Mouse (Mus musculus): ENCODE measurements around the gene Cpt1c.

Gene Cpt1c

GRCm38 (mm10) chr7:45007141-45007540 lies 32.5 kb upstream of the Cpt1c start:
- ChIA-PET CTCF (no interaction called here), POLR2A (interaction anchor here in 3 of 4 experiments (1.0 to 14.1 kb wide), 12 partner anchors 8 to 352 kb away, joined by 3 to 246 read pairs (median 6); partner anchors contain the start of genes Rras (in 3 of the 3), Irf3 (in 2 of the 3), Prmt1 (in 2 of the 3) and Scaf1 (in 2 of the 3))

- ChIA-PET CTCF (no interaction called here), POLR2A (interaction anchor here in 3 of 4 experiments (0.6 to 14.1 kb wide), 14 partner anchors 8 to 255 kb away, joined by 3 to 246 read pairs (median 6); partner anchors contain the start of genes Rras (in 3 of the 3), Scaf1 (in 3 of the 3), Prmt1 (in 2 of the 3) and Irf3 (in 1 of the 3))
Measured at GRCm38 (mm10) chr7:45006503-45006902, 31.9 kb upstream of the Cpt1c start.

- ChIA-PET CTCF (interaction anchor here in 2 of 4 experiments (0.5 to 0.6 kb wide), 2 partner anchors 24 to 301 kb away, joined by 3 to 4 read pairs; no protein-coding TSS in a partner anchor), POLR2A (interaction anchor here (0.6 to 14.1 kb wide), 25 partner anchors 7 to 193 kb away, joined by 3 to 246 read pairs (median 5); partner anchors contain the start of genes Rras (in 3 of the 4), Prmt1 (in 2 of the 4), Scaf1 (in 2 of the 4) and Il4i1 (in 1 of the 4))
Measured at GRCm38 (mm10) chr7:45005321-45005992, 30.8 kb upstream of the Cpt1c start.

GRCm38 (mm10) chr7:45004546-45004945 lies 29.9 kb upstream of the Cpt1c start:
- POLR2A ChIA-PET: interaction anchor here (0.6 to 14.1 kb wide), 16 partner anchors 8 to 64 kb away, joined by 3 to 246 read pairs (median 6); partner anchors contain the start of genes Rras (in 3 of the 4), Scaf1 (in 3 of the 4) and Prmt1 (in 2 of the 4)
- CTCF ChIA-PET: interaction anchor here in 1 of 4 experiments (0.6 kb wide), 1 partner anchor 24 kb away, joined by 3 read pairs; no protein-coding TSS in a partner anchor

- CTCF ChIA-PET: interaction anchor here (0.5 to 1.5 kb wide), 6 partner anchors 17 to 155 kb away, joined by 3 to 5 read pairs (median 3); partner anchors contain the start of gene Prmt1 (in 1 of the 4)
Measured at GRCm38 (mm10) chr7:45002440-45002839, 27.8 kb upstream of the Cpt1c start.

GRCm38 (mm10) chr7:45000539-45001114 lies 26.0 kb upstream of the Cpt1c start:
- POLR2A ChIA-PET: interaction anchor here in 3 of 4 experiments (0.8 to 14.1 kb wide), 16 partner anchors 8 to 71 kb away, joined by 3 to 246 read pairs (median 5); partner anchors contain the start of genes Prmt1 (in 3 of the 3), Scaf1 (in 2 of the 3), Ap2a1 (in 1 of the 3) and Cpt1c (in 1 of the 3)
- CTCF ChIA-PET: no interaction called here

More at GRCm38 (mm10) chr7:45002440-45002839, 27.8 kb upstream of the Cpt1c start:
- POLR2A ChIA-PET: interaction anchor here in 3 of 4 experiments (0.6 to 14.1 kb wide), 17 partner anchors 10 to 224 kb away, joined by 3 to 246 read pairs (median 4); partner anchors contain the start of genes Prmt1 (in 3 of the 3), Rras (in 3 of the 3), Prr12 (in 1 of the 3) and Scaf1 (in 1 of the 3)

- ChIA-PET POLR2A (interaction anchor here in 3 of 4 experiments (0.8 to 14.1 kb wide), 9 partner anchors 10 to 67 kb away, joined by 3 to 246 read pairs (median 7); partner anchors contain the start of genes Prmt1 (in 3 of the 3), Rras (in 2 of the 3) and Scaf1 (in 1 of the 3)), CTCF (no interaction called here)
Measured at GRCm38 (mm10) chr7:44999753-45000152, 25.1 kb upstream of the Cpt1c start.

- POLR2A ChIA-PET: interaction anchor here (0.6 to 14.1 kb wide), 32 partner anchors 7 to 867 kb away, joined by 3 to 246 read pairs (median 4); partner anchors contain the start of genes Prmt1 (in 3 of the 4), Rras (in 3 of the 4), Scaf1 (in 3 of the 4) and Akt1s1 (in 1 of the 4)
- CTCF ChIA-PET: interaction anchor here in 2 of 4 experiments (0.6 to 1.3 kb wide), 3 partner anchors 12 to 450 kb away, joined by 5 to 13 read pairs (median 5); partner anchors contain the start of genes Pold1 (in 1 of the 2) and Prmt1 (in 1 of the 2)
Measured at GRCm38 (mm10) chr7:44998501-44998955, 23.9 kb upstream of the Cpt1c start, which contains the start of gene Bcl2l12. TSS of gene Bcl2l12 (minus strand) at chr7:44998712.

GRCm38 (mm10) chr7:44997940-44998428 lies 23.3 kb upstream of the Cpt1c start:
- POLR2A ChIA-PET: interaction anchor here in 3 of 4 experiments (0.6 to 14.1 kb wide), 35 partner anchors 8 to 631 kb away, joined by 3 to 246 read pairs (median 4); partner anchors contain the start of genes Prmt1 (in 3 of the 3), Rras (in 3 of the 3), Scaf1 (in 3 of the 3) and Akt1s1 (in 1 of the 3)
- CTCF ChIA-PET: interaction anchor here in 2 of 4 experiments (0.9 to 1.6 kb wide), 4 partner anchors 11 to 33 kb away, joined by 3 to 5 read pairs (median 5); partner anchors contain the start of gene Prmt1 (in 2 of the 2)

GRCm38 (mm10) chr7:44997231-44997939 lies 22.7 kb upstream of the Cpt1c start, which contains the start of gene Irf3:
TSS of gene Irf3 (plus strand) at chr7:44997648.
- CTCF ChIA-PET: interaction anchor here (0.6 to 1.6 kb wide), 6 partner anchors 11 to 137 kb away, joined by 3 to 5 read pairs (median 4); partner anchors contain the start of gene Prmt1 (in 2 of the 4)
- POLR2A ChIA-PET: interaction anchor here in 3 of 4 experiments (0.6 to 14.1 kb wide), 43 partner anchors 8 to 631 kb away, joined by 3 to 246 read pairs (median 4); partner anchors contain the start of genes Prmt1 (in 3 of the 3), Rras (in 3 of the 3), Scaf1 (in 3 of the 3) and Akt1s1 (in 2 of the 3)

- ChIA-PET POLR2A (interaction anchor here in 3 of 4 experiments (0.6 to 14.1 kb wide), 29 partner anchors 8 to 181 kb away, joined by 3 to 246 read pairs (median 6); partner anchors contain the start of genes Prmt1 (in 3 of the 3), Rras (in 3 of the 3), Scaf1 (in 3 of the 3) and Akt1s1 (in 2 of the 3)), CTCF (interaction anchor here in 3 of 4 experiments (0.6 to 1.6 kb wide), 3 partner anchors 10 to 138 kb away, joined by 3 to 5 read pairs (median 3); partner anchors contain the start of gene Prmt1 (in 1 of the 3))
Measured at GRCm38 (mm10) chr7:44996672-44997071, 22.0 kb upstream of the Cpt1c start.

- ChIA-PET POLR2A (interaction anchor here (0.5 to 13.5 kb wide), 209 partner anchors 9 to 1858 kb away, joined by 3 to 246 read pairs (median 4); partner anchors contain the start of genes Akt1s1 (in 3 of the 4), Ap2a1 (in 3 of the 4), Atf5 (in 3 of the 4) and Bcl2l12 (in 3 of the 4)), CTCF (interaction anchor here (0.6 to 2.7 kb wide), 32 partner anchors 8 to 465 kb away, joined by 3 to 23 read pairs (median 4); partner anchors contain the start of genes Aldh16a1 (in 1 of the 4), Ap2a1 (in 1 of the 4), Bcl2l12 (in 1 of the 4) and Irf3 (in 1 of the 4))
Measured at GRCm38 (mm10) chr7:44986879-44987718, 12.4 kb upstream of the Cpt1c start.

GRCm38 (mm10) chr7:44986192-44986878 lies 11.7 kb upstream of the Cpt1c start, which contains the start of gene Prmt1:
TSS of gene Prmt1 (minus strand) at chr7:44986568.
- POLR2A ChIA-PET: interaction anchor here (0.5 to 13.5 kb wide), 219 partner anchors 9 to 1859 kb away, joined by 3 to 246 read pairs (median 4); partner anchors contain the start of genes Akt1s1 (in 3 of the 4), Ap2a1 (in 3 of the 4), Atf5 (in 3 of the 4) and Bcl2l12 (in 3 of the 4)
- CTCF ChIA-PET: interaction anchor here (0.6 to 2.7 kb wide), 38 partner anchors 9 to 528 kb away, joined by 3 to 23 read pairs (median 4); partner anchors contain the start of genes Akt1s1 (in 1 of the 4), Aldh16a1 (in 1 of the 4), Ap2a1 (in 1 of the 4) and Bcl2l12 (in 1 of the 4)

- POLR2A ChIA-PET: interaction anchor here (0.6 to 13.5 kb wide), 139 partner anchors 8 to 1271 kb away, joined by 3 to 246 read pairs (median 5); partner anchors contain the start of genes Akt1s1 (in 3 of the 4), Ap2a1 (in 3 of the 4), Bcl2l12 (in 3 of the 4) and Irf3 (in 3 of the 4)
Measured at GRCm38 (mm10) chr7:44985595-44986191, 11.0 kb upstream of the Cpt1c start.

More at GRCm38 (mm10) chr7:44985595-44986191, 11.0 kb upstream of the Cpt1c start:
- CTCF ChIA-PET: interaction anchor here in 3 of 4 experiments (0.6 to 2.7 kb wide), 19 partner anchors 10 to 355 kb away, joined by 3 to 23 read pairs (median 6); partner anchors contain the start of genes Aldh16a1 (in 1 of the 3), Bcl2l12 (in 1 of the 3), Pih1d1 (in 1 of the 3) and Rras (in 1 of the 3)

All from embryonic stem cell, embryonic (primary cell).